Mouse (Mus musculus) neural tube, embryonic 15.5 days (tissue): ENCODE data around the gene Olfr1410. TPM values are rescaled to one million over a fixed set of nuclear protein-coding genes. Genes with fewer than 3 reads are reported as not detected.

Source experiments
- ATAC-seq: fragments of 200-750 bp; cut with Nextera tagmentation; 2 replicates; pipeline ENCODE4 v1.8.0; 2017; ENCODE audit warnings: mild to moderate bottlenecking, moderate TSS enrichment, moderate library complexity; ENCODE audit not compliant: low FRiP score
- H3K27ac ChIP-seq: fragments of 300-500 bp; sonication (generic); replicated peaks from 2 replicates; pipeline ENCODE4 v1.5.1; 2015; ENCODE audit warnings: mild to moderate bottlenecking, inconsistent platforms
- H3K27me3 ChIP-seq: fragments of 300-500 bp; sonication (generic); replicated peaks from 2 replicates; pipeline ENCODE4 v1.6.1; 2015; ENCODE audit warnings: inconsistent platforms
- H3K36me3 ChIP-seq: fragments of 300-500 bp; sonication (generic); 2 replicates; pipeline ENCODE4 v1.6.1; 2015; ENCODE audit warnings: inconsistent platforms
- H3K4me1 ChIP-seq: fragments of 300-500 bp; sonication (generic); 2 replicates; pipeline ENCODE4 v1.6.1; 2015; ENCODE audit warnings: inconsistent platforms
- H3K4me2 ChIP-seq: fragments of 300-500 bp; sonication (generic); 2 replicates; pipeline ENCODE4 v1.6.1; 2015; ENCODE audit warnings: inconsistent platforms, mild to moderate bottlenecking, moderate library complexity
- H3K4me3 ChIP-seq: fragments of 300-500 bp; sonication (generic); replicated peaks from 2 replicates; pipeline ENCODE4 v1.5.1; 2015; ENCODE audit warnings: mild to moderate bottlenecking, inconsistent platforms
- H3K9ac ChIP-seq: fragments of 300-500 bp; sonication (generic); replicated peaks from 2 replicates; pipeline ENCODE4 v1.6.1; 2015; ENCODE audit warnings: mild to moderate bottlenecking, inconsistent platforms
- H3K9me3 ChIP-seq: fragments of 300-500 bp; sonication (generic); replicated peaks from 2 replicates; pipeline ENCODE4 v1.6.1; 2016; ENCODE audit warnings: inconsistent platforms
- WGBS: fragments of 180-500 bp; shearing (Covaris S2); methylation state at CpG from one replicate; pipeline ENCODE4 v1.1.7; 2015; ENCODE audit warnings: mixed read lengths; 5-methylcytosine and 5-hydroxymethylcytosine counted together
- polyA plus RNA-seq: library from polyadenylated mRNA; unstranded; fragments of >200 nt; fragmentation: Nextera tagmentation; extraction: Ambion mirVana; gene quantifications from 2 replicates; pipeline ENCODE4 v1.2.1, GENCODE M21; 2015

Olfr1410 gene
- polyA plus RNA-seq, result not detected in 2 replicates

DNA sequence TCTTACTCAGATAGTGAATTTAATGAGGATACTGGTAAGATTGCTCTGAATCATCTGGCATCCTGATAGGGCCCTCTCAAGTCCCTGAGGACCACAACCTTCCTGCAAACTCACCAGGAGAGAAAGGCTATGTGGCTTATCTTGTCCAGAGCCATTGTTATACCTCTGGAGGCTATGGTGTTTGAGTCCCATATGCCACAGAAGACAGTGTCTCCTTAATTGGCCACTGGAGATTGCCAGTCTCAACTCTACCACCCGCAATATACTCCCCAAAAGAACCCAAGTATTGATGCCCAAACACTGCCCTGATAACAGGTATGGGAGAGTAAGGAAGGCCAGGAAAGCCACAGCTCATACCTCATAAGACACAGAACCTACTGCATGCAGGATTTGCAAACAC lies at the start of gene Olfr1410:
Olfr1410 (plus strand) TSS at position 301 of the 400 bp plus-strand sequence.
- Histone ChIP-seq H3K27ac (no peak within 1 kb of the TSS), H3K4me3 (no peak within 1 kb of the TSS), H3K4me1 (no peaks in the 10 kb centered on the region), H3K4me2 (no peak within 1 kb of the TSS), H3K27me3 (peaks cover 6% of the 10 kb centered on the region; the same call in 1 of the 2 replicates), H3K36me3 (no peaks in the 10 kb centered on the region), H3K9me3 (no peaks in the 10 kb centered on the region), H3K9ac (no peak within 1 kb of the TSS)
- 95% methylated on average over 1 of the region's 1 CpGs for WGBS
- no peak for ATAC-seq

DNA sequence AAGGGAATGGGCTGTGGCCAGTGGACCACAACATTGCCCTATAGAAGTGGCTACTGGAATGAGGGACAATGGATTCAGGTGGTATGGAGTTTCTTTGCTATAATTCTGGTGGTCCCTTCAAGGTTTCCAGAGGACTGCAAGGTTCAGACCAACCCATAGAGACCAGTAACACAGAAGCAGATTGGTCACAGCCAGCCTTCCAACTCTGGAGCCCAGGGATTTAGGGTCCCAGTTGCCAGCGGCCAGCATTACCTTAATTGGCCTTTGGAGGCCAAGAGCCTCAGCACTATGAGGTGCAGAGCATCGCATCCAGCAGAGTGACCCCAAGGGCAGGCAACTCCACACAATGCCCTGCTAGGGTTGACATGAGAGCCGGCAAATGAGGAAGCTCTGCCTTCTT lies 34.6 kb upstream of the Olfr1410 start, which contains the start of gene Olfr1413:
Olfr1413 (plus strand) TSS at position 301 of the 400 bp plus-strand sequence.
- H3K4me1 ChIP-seq, result no peaks in the 10 kb centered on the region
- no peak within 1 kb of the TSS for H3K9ac ChIP-seq
- no peaks in the 10 kb centered on the region for H3K27me3 ChIP-seq
- no peak within 1 kb of the TSS for H3K4me3 ChIP-seq
- WGBS, result 86% methylated on average over 3 of the region's 3 CpGs
- H3K9me3 ChIP-seq, result no peaks in the 10 kb centered on the region
- no peak within 1 kb of the TSS for H3K27ac ChIP-seq
- H3K4me2 ChIP-seq, result no peak within 1 kb of the TSS
- no peaks in the 10 kb centered on the region for H3K36me3 ChIP-seq
- no peak for ATAC-seq

DNA sequence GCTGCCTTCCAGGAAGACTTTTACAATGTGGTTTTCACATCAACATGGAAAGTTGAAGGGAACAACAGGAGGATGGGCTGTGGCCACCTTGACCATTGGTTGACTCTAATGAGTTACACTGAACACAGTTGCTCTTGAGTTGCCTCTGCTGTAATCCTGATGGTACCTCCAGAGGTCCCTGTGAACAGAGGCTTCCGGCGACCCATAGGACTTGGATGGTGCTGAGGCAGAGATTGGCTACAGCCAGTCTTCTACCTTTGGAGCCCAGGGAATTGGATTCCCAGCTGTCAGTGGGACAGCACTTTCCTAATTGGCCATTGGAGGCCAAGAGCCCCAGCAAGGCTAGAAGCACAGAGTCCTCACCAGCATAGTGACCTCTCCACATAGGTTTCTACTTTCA lies 20.1 kb upstream of the Olfr1410 start, which contains the start of gene Olfr1412:
Olfr1412 (plus strand) TSS at position 301 of the 400 bp plus-strand sequence.
- 91% methylated on average over 2 of the region's 2 CpGs for WGBS
- no peak within 1 kb of the TSS for H3K4me2 ChIP-seq
- no peak for ATAC-seq

DNA sequence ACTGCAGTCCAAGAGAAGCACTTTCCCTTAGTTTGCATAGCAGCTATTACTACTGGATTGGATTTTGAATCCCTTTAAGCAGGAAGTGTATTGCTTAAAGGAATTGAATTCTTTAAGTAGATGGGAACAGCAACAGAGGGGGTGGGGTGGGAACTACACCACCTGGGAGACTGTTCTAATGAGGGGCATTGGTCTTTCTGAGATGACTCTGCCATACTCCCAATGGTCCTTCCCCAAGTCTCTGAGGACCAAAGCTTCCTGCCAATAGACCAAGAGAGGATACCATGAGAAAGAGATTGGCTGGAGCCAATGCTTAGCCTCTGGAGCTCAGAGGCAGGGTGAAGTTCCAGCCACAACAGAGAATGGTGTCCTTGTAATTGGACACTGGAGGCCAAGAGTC lies 11.5 kb upstream of the Olfr1410 start, which contains the start of gene Olfr1411:
Olfr1411 (plus strand) TSS at position 301 of the 400 bp plus-strand sequence.
- H3K9ac ChIP-seq, result no peak within 1 kb of the TSS
- H3K4me2 ChIP-seq, result no peak within 1 kb of the TSS
- H3K27me3 ChIP-seq, result no peaks in the 10 kb centered on the region
- no peak within 1 kb of the TSS for H3K27ac ChIP-seq
- ATAC-seq, result no peak
- H3K4me3 ChIP-seq, result no peak within 1 kb of the TSS
- H3K9me3 ChIP-seq, result no peaks in the 10 kb centered on the region
- no peaks in the 10 kb centered on the region for H3K4me1 ChIP-seq
- no peaks in the 10 kb centered on the region for H3K36me3 ChIP-seq

More for the DNA sequence above, 20.1 kb upstream of the Olfr1410 start, which contains the start of gene Olfr1412:
- Histone ChIP-seq H3K4me3 (no peak within 1 kb of the TSS), H3K9me3 (no peaks in the 10 kb centered on the region), H3K9ac (no peak within 1 kb of the TSS), H3K27ac (no peak within 1 kb of the TSS), H3K27me3 (no peaks in the 10 kb centered on the region), H3K4me1 (no peaks in the 10 kb centered on the region), H3K36me3 (no peaks in the 10 kb centered on the region)

DNA sequence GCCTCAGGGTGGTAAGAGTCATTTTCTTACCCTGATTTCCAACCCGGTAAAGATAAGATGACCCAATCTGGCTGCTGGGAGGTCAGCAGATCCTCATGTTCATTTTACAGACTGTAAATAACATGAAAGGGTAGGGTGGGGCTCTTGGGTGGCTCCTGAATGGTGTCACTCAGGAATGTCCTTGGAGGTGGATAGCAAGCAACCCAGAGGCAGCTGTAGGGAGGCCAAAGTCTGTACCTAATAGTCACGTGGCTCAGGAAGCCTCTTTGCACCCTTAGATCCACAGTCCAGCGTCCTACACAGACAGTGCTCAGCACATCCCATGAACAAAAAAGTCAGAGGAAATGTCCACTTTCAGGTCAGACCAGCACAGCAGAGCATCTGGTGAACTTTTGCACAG lies 9.6 kb upstream of the Olfr1410 start:
- Histone ChIP-seq H3K27ac (no peak overlapping the region), H3K4me2 (no peak overlapping the region), H3K4me1 (no peaks in the 10 kb centered on the region), H3K9me3 (no peaks in the 10 kb centered on the region), H3K27me3 (no peaks in the 10 kb centered on the region), H3K36me3 (no peaks in the 10 kb centered on the region), H3K4me3 (no peak overlapping the region), H3K9ac (no peak overlapping the region)
- no peak for ATAC-seq
- 94% methylated on average over 3 of the region's 3 CpGs for WGBS

DNA sequence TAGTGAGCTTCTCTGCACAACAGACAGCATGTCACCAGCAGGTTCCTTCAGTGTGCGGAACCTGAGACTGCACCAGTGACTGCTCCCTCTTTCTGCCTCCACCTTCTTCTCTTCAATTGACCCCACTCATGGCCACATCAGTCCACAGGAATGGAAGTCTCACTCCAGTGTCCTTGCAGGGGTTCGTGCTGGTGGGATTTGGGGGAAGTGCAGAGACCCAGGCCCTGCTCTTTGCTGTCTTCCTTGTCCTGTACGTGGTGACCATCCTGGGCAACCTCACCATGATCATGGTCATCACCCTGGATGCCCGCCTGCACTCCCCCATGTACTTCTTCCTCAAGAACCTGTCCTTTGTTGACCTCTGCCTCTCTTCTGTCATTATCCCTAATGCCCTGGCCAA lies 2.1 kb downstream of the Olfr1410 start:
- Histone ChIP-seq H3K27ac (no peak overlapping the region), H3K27me3 (peaks cover 8% of the 10 kb centered on the region; the same call in 1 of the 2 replicates), H3K36me3 (no peaks in the 10 kb centered on the region), H3K9me3 (no peaks in the 10 kb centered on the region), H3K4me3 (no peak overlapping the region), H3K9ac (no peak overlapping the region), H3K4me1 (no peaks in the 10 kb centered on the region), H3K4me2 (no peak overlapping the region)
- no peak for ATAC-seq
- WGBS, result 85% methylated on average over 4 of the region's 4 CpGs

DNA sequence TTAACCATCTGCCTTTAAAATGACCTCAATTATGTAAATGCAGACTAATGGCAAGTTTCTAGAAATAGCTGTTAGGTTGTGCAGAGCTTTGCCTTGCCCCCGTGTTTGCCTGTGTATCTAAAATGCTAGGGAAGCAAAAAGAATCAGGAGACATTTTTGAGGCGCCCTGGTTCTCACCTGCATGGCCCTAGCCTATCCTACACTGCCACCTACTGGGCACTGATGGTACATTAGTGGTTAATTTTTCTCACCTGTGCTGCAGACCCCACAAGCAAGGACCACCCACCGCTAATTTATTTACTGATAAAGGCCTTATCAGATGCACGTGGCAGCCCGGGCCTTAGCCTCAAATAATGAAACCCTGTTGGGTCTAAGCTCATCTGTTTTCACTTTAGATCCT lies 5.4 kb downstream of the Olfr1410 start:
- H3K27ac ChIP-seq, result no peak overlapping the region
- H3K4me3 ChIP-seq, result no peak overlapping the region
- H3K9ac ChIP-seq, result no peak overlapping the region
- ATAC-seq, result 0 out of 2 replicates have a peak, but pooled peaks have one; percentile 57
- peaks cover 8% of the 10 kb centered on the region; the same call in 1 of the 2 replicates for H3K27me3 ChIP-seq
- WGBS, result 9% methylated on average over 5 of the region's 5 CpGs
- no peaks in the 10 kb centered on the region for H3K4me1 ChIP-seq
- H3K9me3 ChIP-seq, result no peaks in the 10 kb centered on the region
- no peaks in the 10 kb centered on the region for H3K36me3 ChIP-seq
- H3K4me2 ChIP-seq, result no peak overlapping the region

DNA sequence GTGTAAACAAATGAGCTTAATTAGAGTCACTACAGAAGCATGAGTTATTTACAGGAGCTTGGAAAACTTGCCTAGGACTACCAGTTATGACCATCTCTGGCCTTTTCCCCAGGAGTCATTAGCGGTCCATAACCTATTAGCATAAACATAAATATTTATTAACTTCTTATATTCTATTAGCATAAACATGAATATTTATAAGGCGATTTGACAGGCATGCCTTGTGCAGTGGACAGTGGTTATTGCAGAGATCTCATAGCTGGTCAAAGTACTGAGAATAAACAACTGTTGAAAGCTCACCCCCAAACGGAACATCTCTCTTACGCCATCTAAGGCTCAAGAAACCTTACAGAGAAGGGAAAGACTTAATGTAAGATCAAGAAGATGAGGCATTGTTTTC lies 7.6 kb downstream of the Olfr1410 start:
- no peak overlapping the region for H3K9ac ChIP-seq
- H3K27me3 ChIP-seq, result peaks cover 8% of the 10 kb centered on the region; the same call in 1 of the 2 replicates
- no peak for ATAC-seq
- H3K4me3 ChIP-seq, result no peak overlapping the region
- no peaks in the 10 kb centered on the region for H3K4me1 ChIP-seq
- H3K27ac ChIP-seq, result no peak overlapping the region
- H3K9me3 ChIP-seq, result no peaks in the 10 kb centered on the region
- 37% methylated on average over 4 of the region's 4 CpGs for WGBS
- no peaks in the 10 kb centered on the region for H3K36me3 ChIP-seq
- no peak overlapping the region for H3K4me2 ChIP-seq

DNA sequence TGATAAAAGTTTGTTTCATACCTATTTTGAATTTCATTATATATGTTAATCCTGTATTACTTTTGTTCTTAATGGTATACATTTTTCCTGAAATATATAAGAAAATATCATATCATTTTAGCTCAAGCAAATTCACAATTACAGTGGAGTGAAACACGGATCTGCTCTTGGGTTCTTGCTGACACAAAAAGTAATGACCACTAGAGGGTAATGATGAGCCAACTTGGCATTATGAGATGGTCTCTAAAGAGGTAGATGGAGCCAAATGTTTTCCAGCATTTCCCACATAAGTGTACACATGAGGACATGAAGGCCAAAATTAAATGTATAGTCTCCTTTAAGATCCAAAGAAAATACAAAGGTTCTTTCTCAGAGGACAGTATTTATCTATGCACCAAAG lies 8.9 kb downstream of the Olfr1410 start:
- Histone ChIP-seq H3K4me3 (no peak overlapping the region), H3K4me1 (no peaks in the 10 kb centered on the region), H3K9ac (no peak overlapping the region), H3K27me3 (peaks cover 5% of the 10 kb centered on the region; the same call in 1 of the 2 replicates), H3K27ac (no peak overlapping the region), H3K36me3 (no peaks in the 10 kb centered on the region), H3K9me3 (no peaks in the 10 kb centered on the region), H3K4me2 (no peak overlapping the region)
- 11% methylated on average over 1 of the region's 1 CpGs for WGBS
- no peak for ATAC-seq

DNA sequence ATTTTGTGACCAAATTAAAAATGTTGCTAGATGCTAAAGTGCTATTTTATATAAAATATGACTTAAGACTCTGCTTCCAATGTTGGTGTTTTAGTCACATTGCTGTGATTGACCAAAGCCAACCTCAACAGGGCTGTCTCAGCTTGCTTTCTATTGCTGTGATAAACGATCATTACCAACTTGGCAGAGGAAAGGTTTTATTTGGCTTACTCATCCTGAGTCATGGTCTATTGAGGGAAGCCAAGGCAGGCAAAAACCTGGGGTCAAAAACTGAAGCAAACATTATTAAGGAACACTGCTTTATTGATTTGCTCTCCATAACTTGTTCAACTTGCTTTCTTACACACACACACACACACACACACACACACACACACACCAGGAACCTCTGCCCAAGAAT lies 10.5 kb downstream of the Olfr1410 start:
- peaks cover 3% of the 10 kb centered on the region for H3K27me3 ChIP-seq

DNA sequence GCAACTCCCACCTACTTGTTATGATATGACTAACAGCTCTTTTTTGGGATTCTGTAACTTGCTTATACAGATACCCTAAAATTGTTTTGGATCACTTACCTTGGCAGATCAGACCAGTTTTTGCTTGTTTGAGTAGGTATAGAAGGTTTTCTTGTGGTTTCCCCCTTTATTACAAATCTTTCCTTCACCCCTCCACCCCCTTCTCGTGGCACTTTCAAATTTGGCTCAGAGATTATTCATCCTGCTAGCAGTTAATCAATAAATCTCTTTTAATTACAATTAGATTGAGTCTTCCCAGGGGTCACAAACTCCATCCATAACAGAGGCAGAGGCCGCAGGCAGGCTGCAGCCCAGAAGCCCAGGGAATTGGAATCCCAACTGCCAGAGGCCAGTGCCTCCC lies 11.9 kb downstream of the Olfr1410 start, which contains the start of gene Olfr12:
Olfr12 (plus strand) TSS at position 301 of the 400 bp plus-strand sequence.
- Histone ChIP-seq H3K9me3 (no peaks in the 10 kb centered on the region), H3K4me3 (no peak within 1 kb of the TSS), H3K4me2 (no peak within 1 kb of the TSS), H3K9ac (no peak within 1 kb of the TSS), H3K36me3 (no peaks in the 10 kb centered on the region), H3K27ac (no peak within 1 kb of the TSS), H3K4me1 (no peaks in the 10 kb centered on the region), H3K27me3 (no peaks in the 10 kb centered on the region; the same call in none of the 2 replicates)
- ATAC-seq, result no peak
- WGBS, result 41% methylated on average over 2 of the region's 2 CpGs

More for the DNA sequence above, 10.5 kb downstream of the Olfr1410 start:
- ATAC-seq, result no peak
- Histone ChIP-seq H3K27ac (no peak overlapping the region), H3K9ac (no peak overlapping the region), H3K4me1 (no peaks in the 10 kb centered on the region), H3K4me3 (no peak overlapping the region), H3K4me2 (no peak overlapping the region), H3K9me3 (no peaks in the 10 kb centered on the region), H3K36me3 (no peaks in the 10 kb centered on the region)
- WGBS, result 82% methylated on average over 1 of the region's 1 CpGs

DNA sequence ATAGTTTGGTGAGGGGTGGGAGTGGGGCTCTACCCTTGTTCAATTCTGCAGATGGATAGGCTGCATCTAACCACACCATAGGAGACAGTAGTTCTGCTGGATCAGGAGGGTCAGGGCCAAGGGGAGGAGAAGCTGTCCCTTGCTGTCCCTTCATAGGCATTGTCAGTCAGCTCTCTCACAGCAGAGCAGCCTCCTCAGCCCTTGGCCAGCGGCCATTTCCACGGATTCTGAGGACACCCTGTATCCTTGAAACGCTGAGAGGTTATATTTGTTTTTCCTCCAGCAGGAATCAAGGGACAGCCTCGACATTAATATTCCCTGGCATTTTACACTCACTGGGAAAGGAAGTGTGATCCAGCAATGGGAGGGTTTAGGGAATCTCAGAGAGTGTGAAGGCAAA lies 12.8 kb downstream of the Olfr1410 start:
- Histone ChIP-seq H3K27me3 (no peaks in the 10 kb centered on the region; the same call in 1 of the 2 replicates), H3K27ac (no peak overlapping the region), H3K9me3 (no peaks in the 10 kb centered on the region), H3K4me1 (no peaks in the 10 kb centered on the region), H3K4me3 (no peak overlapping the region), H3K4me2 (no peak overlapping the region), H3K36me3 (no peaks in the 10 kb centered on the region), H3K9ac (no peak overlapping the region)
- 68% methylated on average over 4 of the region's 4 CpGs for WGBS
- no peak for ATAC-seq
